Mouse (Mus musculus): ENCODE data around the gene Zfp777. TPM values are rescaled to one million over a fixed set of nuclear protein-coding genes. Genes with fewer than 3 reads are reported as not detected.

Gene Zfp777
- polyA plus RNA-seq, 1 experiment from 2014 or later, result 7.0 TPM

DNA sequence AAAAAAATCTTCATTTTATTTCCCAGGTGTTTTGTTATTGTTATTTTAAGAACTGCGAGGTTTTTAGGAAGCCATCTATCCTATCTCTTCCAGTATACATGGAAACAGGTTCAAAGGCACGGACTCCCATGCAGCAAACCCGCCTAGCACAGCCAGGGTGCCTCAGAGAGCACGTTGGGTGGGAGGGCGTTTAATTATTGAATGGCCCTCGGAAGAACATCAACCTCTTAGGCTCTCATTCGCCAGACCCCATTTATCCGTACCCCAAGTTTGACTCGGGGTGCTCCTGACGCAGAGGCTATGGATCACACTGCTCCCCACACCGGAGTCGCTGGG is 1.6 kb downstream of the Zfp777 start:
- Histone ChIP-seq H3K9me3 (replicated peaks; ENCODE audit: low read length) (no peaks in the 10 kb centered on the region), H3K9ac (ENCODE audit: low read depth, low read length) (peak overlapping the region; percentile 93), H3K4me2 (ENCODE audit: low read length) (peak overlapping the region; percentile 80), H3K4me1 (replicated peaks; ENCODE audit: insufficient read depth, low read length) (no peaks in the 10 kb centered on the region), H3K36me3 (ENCODE audit: insufficient read depth, low read length) (peaks cover 24% of the 10 kb centered on the region), H3K27ac (peak overlapping the region; percentile 94; the same call in 1 of the 2 replicates), H3K4me3 (replicated peaks; ENCODE audit: low read depth, low read length) (peak overlapping the region; percentile 80), H3K27me3 (ENCODE audit: insufficient read depth, low read length) (no peaks in the 10 kb centered on the region)
- DNase-seq (ENCODE audit: low spot score) (peak; percentile 53), ATAC-seq (replicated peaks; ENCODE audit: low FRiP score, low read depth) (no peak)
- 5% methylated on average over 12 of the region's 12 CpGs for WGBS
- TF ChIP-seq CTCF (IDR thresholded peaks at IDR 0.05; ENCODE audit: low read depth), result 0 out of 2 replicates have a peak, but pooled peaks have one; percentile 27

DNA sequence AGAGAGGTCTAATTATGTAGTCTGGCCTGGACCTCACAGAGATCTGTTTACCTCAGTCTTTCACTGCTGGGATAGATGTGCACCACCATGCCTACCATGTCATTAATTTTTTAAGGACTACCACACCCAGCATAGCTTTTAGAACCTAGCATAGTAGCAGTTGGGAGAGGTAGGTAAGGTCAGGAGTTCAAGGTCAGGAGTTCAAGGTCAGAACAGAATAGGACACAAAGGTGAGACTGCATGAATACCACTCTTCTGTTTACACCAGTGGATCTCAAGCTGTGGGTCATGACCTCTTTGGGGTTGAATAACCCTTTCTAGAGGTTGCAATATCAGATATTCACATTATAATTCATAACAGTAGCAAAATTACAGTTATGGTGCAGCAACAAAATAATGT is 16.1 kb downstream of the Zfp777 start:
- DNase-seq (ENCODE audit: low spot score), result no peak
- TF ChIP-seq CTCF (IDR thresholded peaks at IDR 0.05; ENCODE audit: low read depth), result no peak
- Histone ChIP-seq H3K4me1 (replicated peaks; ENCODE audit: insufficient read depth, low read length) (no peaks in the 10 kb centered on the region), H3K4me2 (ENCODE audit: low read length) (no peak overlapping the region), H3K36me3 (ENCODE audit: insufficient read depth, low read length) (peaks cover 48% of the 10 kb centered on the region), H3K9me3 (replicated peaks; ENCODE audit: low read length) (no peaks in the 10 kb centered on the region), H3K27me3 (ENCODE audit: insufficient read depth, low read length) (no peaks in the 10 kb centered on the region), H3K27ac (no peak overlapping the region), H3K9ac (ENCODE audit: low read depth, low read length) (no peak overlapping the region), H3K4me3 (replicated peaks; ENCODE audit: low read depth, low read length) (no peak overlapping the region)
- ATAC-seq (replicated peaks; ENCODE audit: low FRiP score, low read depth), result no peak

DNA sequence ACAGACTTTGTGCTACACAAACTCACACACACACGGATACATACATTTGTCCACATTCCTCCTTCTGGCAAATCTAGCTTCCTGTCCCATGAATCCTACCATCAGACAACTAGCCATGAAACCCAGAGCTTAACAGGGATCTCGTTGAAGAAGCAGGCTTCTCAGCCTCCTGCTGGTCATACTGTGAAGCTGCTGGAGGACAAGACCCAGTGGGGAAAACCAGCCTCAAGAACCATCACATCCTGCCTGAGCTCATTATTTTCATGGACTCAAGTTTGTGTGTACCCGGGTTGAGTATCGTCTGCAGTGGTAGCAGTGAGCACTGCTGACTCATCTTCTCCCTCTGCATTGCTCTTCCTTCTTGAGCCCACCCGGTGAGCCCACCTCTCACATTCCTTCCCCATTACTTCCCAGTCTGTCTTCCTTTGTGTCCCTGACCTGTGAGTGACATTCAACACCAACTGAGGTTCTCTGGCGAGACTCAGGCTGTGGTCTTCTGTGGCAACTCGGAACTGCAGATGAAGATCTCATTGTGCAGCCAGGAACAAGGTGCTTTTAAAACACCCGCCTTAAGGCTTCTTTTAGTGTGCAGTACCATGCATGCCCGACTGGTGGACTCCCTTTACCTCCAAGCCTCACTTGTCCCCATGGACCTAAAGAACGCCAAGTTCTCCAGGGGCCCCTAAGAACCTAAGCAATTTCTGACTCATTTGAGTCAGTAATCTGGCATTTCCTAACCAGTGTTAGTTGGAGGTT is 22.6 kb downstream of the Zfp777 start:
- peak; percentile 46 for TF ChIP-seq CTCF (IDR thresholded peaks at IDR 0.05; ENCODE audit: low read depth)
- DNase-seq (ENCODE audit: low spot score) (no peak), ATAC-seq (replicated peaks; ENCODE audit: low FRiP score, low read depth) (no peak)
- H3K27ac ChIP-seq, result no peak overlapping the region
- H3K27me3 ChIP-seq (ENCODE audit: insufficient read depth, low read length), result no peaks in the 10 kb centered on the region
- H3K4me2 ChIP-seq (ENCODE audit: low read length), result no peak overlapping the region
- H3K36me3 ChIP-seq (ENCODE audit: insufficient read depth, low read length), result peaks cover 60% of the 10 kb centered on the region
- H3K4me1 ChIP-seq (replicated peaks; ENCODE audit: insufficient read depth, low read length), result no peaks in the 10 kb centered on the region
- no peak overlapping the region for H3K4me3 ChIP-seq (replicated peaks; ENCODE audit: low read depth, low read length)
- H3K9me3 ChIP-seq (replicated peaks; ENCODE audit: low read length), result peaks cover 9% of the 10 kb centered on the region; the same call in 1 of the 2 replicates
- WGBS, result 89% methylated on average over 10 of the region's 10 CpGs
- H3K9ac ChIP-seq (ENCODE audit: low read depth, low read length), result no peak overlapping the region

DNA sequence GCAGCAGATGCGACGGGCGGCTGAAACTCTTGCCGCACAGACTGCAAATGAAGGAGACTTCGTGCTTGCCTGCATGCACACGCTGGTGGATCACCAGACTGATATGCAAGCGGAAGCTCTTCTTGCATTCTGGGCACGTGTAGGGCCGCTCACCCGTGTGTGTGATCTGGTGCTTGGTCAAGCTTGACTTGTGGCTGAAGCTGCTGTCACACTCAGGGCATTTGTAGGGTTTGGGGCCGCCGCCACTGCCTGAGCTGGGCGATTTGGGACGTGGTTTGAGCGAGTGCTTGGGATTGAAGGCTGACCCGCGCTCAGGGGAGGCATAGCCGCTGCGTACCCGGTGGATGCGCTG is 23.7 kb downstream of the Zfp777 start:
- ATAC-seq (replicated peaks; ENCODE audit: low FRiP score, low read depth), result peak; percentile 38; the same call in 1 of the 2 replicates
- WGBS, result 74% methylated on average over 21 of the region's 21 CpGs
- Histone ChIP-seq H3K4me3 (replicated peaks; ENCODE audit: low read depth, low read length) (no peak overlapping the region), H3K4me1 (replicated peaks; ENCODE audit: insufficient read depth, low read length) (no peaks in the 10 kb centered on the region), H3K9ac (ENCODE audit: low read depth, low read length) (no peak overlapping the region), H3K27me3 (ENCODE audit: insufficient read depth, low read length) (no peaks in the 10 kb centered on the region), H3K27ac (no peak overlapping the region), H3K9me3 (replicated peaks; ENCODE audit: low read length) (peaks cover 9% of the 10 kb centered on the region; the same call in 1 of the 2 replicates), H3K36me3 (ENCODE audit: insufficient read depth, low read length) (peaks cover 55% of the 10 kb centered on the region), H3K4me2 (ENCODE audit: low read length) (no peak overlapping the region)
- no peak for DNase-seq (ENCODE audit: low spot score)
- no peak for TF ChIP-seq CTCF (IDR thresholded peaks at IDR 0.05; ENCODE audit: low read depth)

DNA sequence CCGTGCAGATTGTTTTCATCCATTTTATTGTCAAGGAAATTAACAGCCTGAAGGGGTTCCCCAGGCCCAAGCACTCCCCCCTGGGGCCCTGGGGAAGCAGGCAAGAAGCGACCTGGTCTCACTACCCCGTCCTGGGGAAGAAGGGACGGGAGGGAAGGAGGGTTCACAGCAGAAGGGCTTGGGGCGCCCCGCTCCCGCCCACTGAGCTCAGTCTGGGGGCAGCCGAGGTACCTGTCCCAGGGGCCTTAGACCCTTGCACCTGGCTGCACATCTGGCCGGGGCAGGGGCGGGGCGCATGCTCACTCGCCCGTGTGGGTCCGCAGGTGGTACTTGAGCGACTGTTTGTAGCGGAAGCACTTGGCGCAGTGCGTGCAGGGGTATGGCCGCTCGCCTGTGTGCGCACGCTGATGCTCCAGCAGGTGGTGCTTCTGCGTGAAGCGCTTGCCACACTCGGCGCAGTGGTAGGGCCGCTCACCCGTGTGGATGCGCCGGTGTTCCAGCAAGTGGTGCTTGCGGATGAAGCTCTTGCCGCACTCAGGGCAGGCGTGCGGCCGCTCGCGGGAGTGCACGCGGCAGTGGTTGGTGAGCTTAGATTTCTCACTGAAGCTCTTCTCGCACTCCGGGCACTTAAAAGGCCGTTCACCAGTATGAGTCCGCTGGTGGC is 24.2 kb downstream of the Zfp777 start:
- Histone ChIP-seq H3K4me1 (replicated peaks; ENCODE audit: insufficient read depth, low read length) (no peaks in the 10 kb centered on the region), H3K4me2 (ENCODE audit: low read length) (no peak overlapping the region), H3K9me3 (replicated peaks; ENCODE audit: low read length) (peaks cover 9% of the 10 kb centered on the region; the same call in 1 of the 2 replicates), H3K27ac (no peak overlapping the region), H3K9ac (ENCODE audit: low read depth, low read length) (no peak overlapping the region), H3K36me3 (ENCODE audit: insufficient read depth, low read length) (peaks cover 55% of the 10 kb centered on the region), H3K27me3 (ENCODE audit: insufficient read depth, low read length) (no peaks in the 10 kb centered on the region), H3K4me3 (replicated peaks; ENCODE audit: low read depth, low read length) (no peak overlapping the region)
- WGBS, result 84% methylated on average over 43 of the region's 43 CpGs
- ATAC-seq (replicated peaks; ENCODE audit: low FRiP score, low read depth) (peak; percentile 48; the same call in 1 of the 2 replicates), DNase-seq (ENCODE audit: low spot score) (no peak)
- TF ChIP-seq CTCF (IDR thresholded peaks at IDR 0.05; ENCODE audit: low read depth), result no peak

DNA sequence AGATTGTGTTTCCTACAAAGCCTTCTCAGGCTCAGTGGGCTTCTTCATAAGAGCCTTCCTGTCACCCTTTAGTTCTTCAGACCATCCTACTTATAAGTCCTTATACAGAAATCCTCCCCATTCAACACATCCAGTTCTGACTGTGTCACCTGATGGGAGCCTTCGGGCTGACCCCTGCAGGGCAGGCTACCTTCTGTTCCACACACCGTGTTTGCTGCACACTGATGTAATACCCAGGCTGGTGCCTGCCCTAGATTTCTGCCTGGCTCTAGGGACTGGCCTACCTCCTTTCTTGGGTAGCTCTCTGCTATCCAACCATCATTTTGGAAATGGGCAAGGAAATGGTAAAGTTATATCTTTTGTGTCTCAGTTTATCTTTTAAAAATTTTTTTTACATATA is 26.0 kb downstream of the Zfp777 start:
- no peak overlapping the region for H3K9ac ChIP-seq (ENCODE audit: low read depth, low read length)
- H3K4me1 ChIP-seq (replicated peaks; ENCODE audit: insufficient read depth, low read length), result no peaks in the 10 kb centered on the region
- DNase-seq (ENCODE audit: low spot score) (no peak), ATAC-seq (replicated peaks; ENCODE audit: low FRiP score, low read depth) (no peak)
- TF ChIP-seq CTCF (IDR thresholded peaks at IDR 0.05; ENCODE audit: low read depth), result no peak
- no peaks in the 10 kb centered on the region for H3K27me3 ChIP-seq (ENCODE audit: insufficient read depth, low read length)
- no peak overlapping the region for H3K4me2 ChIP-seq (ENCODE audit: low read length)
- H3K4me3 ChIP-seq (replicated peaks; ENCODE audit: low read depth, low read length), result no peak overlapping the region
- 91% methylated on average over 2 of the region's 2 CpGs for WGBS
- H3K27ac ChIP-seq, result no peak overlapping the region
- peaks cover 46% of the 10 kb centered on the region for H3K36me3 ChIP-seq (ENCODE audit: insufficient read depth, low read length)
- H3K9me3 ChIP-seq (replicated peaks; ENCODE audit: low read length), result peaks cover 9% of the 10 kb centered on the region; the same call in 1 of the 2 replicates

Measured in kidney, postnatal 0 days (tissue).